Mouse (Mus musculus): ENCODE data around the gene Speer4d.
"Not testable (repeated sequence)": the region's sequence is repeated elsewhere in the genome, so short reads cannot be mapped to it uniquely, and the experiment has no call there.

- TF ChIP-seq CTCF (IDR thresholded peaks at IDR 0.05; ENCODE audit: low read depth, low read length); TAL1 (conservative IDR thresholded peaks at IDR 0.05; ENCODE audit: low read depth, low read length); POLR2AphosphoS5 (IDR thresholded peaks at IDR 0.05; ENCODE audit: insufficient replicate concordance, low read depth, low read length); GATA1 (IDR thresholded peaks at IDR 0.05; ENCODE audit: borderline replicate concordance, low read length); GATA2 (IDR thresholded peaks at IDR 0.05; ENCODE audit: borderline replicate concordance, low read depth, low read length): not testable (repeated sequence)
Measured at GRCm38 (mm10) chr5:15630068-15630467, 11.2 kb downstream of the Speer4d start.
